Mouse (Mus musculus) v-Abl transformed pro-B cells (cell line): Measurements from ENCODE around the gene Scel.

Experiments
- in situ Hi-C, 2 experiments: fragments of 400-800 bp; cut with MboI; formaldehyde crosslinking; loops; one replicate each; pipeline ENCODE4 v1.15.1; 2025; ENCODE audit not compliant: unreplicated experiment in 2 of 2

Scel gene

GRCm38 (mm10) chr14:103504514-103504913, 8.6 kb upstream of the Scel start:
- in situ Hi-C loops = no loop called here

- in situ Hi-C loops = no loop called here
Observed at GRCm38 (mm10) chr14:103509544-103509943, 3.6 kb upstream of the Scel start.

GRCm38 (mm10) chr14:103513473-103513811, 300 bp downstream of the Scel start:
- in situ Hi-C loops = no loop called here

DNA sequence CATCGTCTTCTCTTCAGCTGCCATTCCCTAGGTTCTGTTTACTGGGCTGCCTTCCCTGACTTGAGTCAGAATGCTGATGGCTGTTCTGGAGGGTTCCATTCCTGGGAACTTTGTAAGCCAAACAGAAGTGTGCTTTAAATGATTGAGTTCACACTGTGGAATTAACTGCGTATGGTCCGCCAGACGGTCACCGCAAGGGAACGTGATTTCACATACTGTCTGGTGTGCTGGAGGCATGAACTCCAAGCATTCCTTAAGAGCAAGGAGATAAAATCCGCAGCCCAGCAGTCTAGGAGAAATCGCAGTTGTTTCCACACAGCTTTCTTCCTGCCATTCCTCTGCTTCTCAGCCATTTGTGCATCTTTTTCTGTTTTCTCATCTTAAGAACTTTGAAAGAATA, 2.3 kb downstream of the Scel start:
- in situ Hi-C loops = no loop called here

DNA sequence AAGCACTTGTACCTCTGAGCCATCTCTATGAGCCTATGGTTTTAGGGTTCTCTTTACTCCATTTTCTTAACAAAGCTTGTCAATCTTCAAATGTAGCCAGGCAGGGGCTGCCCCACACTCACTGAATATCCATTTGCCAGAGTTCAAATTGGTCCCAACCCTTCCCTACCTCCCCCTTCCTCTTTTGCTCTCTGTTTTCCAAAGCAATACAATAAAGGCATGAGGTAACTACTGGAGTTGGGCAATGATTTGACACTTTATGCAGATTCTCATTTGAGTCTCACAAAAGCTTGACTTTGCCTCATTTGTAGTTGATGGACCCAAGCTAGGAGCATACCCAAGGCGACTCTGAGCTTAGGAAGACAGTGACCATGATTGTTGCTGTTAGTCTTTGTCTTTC, 13.1 kb downstream of the Scel start:
- in situ Hi-C loops = loop anchor here (25.0 kb wide), 2 partner anchors 739 to 1589 kb away; no protein-coding TSS in a partner anchor

- in situ Hi-C loops = loop anchor here (10.0 to 25.0 kb wide), 3 partner anchors 735 to 1593 kb away; no protein-coding TSS in a partner anchor
Observed at GRCm38 (mm10) chr14:103529733-103530367, 16.7 kb downstream of the Scel start.

DNA sequence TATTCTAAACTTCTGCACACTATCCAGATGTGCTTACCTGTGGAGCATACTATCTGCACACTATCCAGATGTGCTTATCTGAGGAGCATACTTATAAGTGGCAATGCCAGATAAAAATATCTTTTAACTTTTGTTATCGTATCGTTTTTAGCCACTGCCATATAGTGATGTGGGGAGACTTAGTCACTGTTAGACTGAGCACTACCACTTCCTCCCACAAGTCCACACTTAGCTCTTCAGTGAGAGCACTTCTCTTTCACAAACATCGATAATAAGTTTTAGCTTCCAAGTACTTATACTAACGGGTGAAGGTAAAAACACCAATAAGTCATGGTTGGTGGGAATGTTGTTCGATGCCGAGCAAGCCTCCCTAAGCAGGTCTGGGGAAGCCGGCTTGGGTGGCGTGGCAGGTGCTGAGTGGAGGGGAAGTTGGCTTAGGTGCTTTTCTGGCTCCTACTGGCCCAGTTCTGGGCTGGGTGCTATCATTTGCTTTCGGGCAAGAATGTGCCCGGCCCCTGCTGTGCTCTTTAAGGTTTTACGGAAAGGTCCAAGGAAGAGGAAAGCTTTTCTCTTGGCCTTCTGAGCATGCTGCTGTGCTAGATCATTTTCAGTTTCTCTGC, 18.7 kb downstream of the Scel start:
- in situ Hi-C loops = loop anchor here (10.0 to 25.0 kb wide), 3 partner anchors 737 to 1595 kb away; no protein-coding TSS in a partner anchor

GRCm38 (mm10) chr14:103535511-103536024, 22.4 kb downstream of the Scel start:
- in situ Hi-C loops = loop anchor here (5.0 to 25.0 kb wide), 7 partner anchors 468 to 1598 kb away; no protein-coding TSS in a partner anchor

- in situ Hi-C loops = loop anchor here (5.0 to 25.0 kb wide), 7 partner anchors 469 to 1599 kb away; no protein-coding TSS in a partner anchor
Observed at GRCm38 (mm10) chr14:103536334-103536733, 23.2 kb downstream of the Scel start.

- in situ Hi-C loops = loop anchor here (5.0 to 25.0 kb wide), 7 partner anchors 470 to 1600 kb away; no protein-coding TSS in a partner anchor
Observed at GRCm38 (mm10) chr14:103537355-103538056, 24.4 kb downstream of the Scel start.

DNA sequence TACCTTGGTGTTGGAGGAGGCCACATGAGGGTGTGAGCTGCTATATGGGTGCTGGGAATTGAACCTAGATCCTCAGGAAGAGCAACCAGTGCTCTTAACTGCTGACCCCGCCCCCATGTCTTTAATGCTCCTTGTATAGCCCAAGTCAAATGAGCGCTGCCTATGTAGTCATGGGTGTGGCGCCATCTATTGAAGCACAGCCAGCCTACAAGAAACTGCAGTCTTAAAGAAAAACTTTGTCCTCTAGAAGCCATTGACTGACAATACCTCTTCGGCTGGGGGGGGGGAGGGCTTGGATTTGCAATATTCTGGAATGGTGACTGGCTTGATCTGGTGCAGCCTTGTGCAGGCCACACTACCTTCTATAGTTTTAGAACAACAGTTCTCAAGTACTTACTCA, 26.7 kb downstream of the Scel start:
- in situ Hi-C loops = loop anchor here (5.0 to 25.0 kb wide), 7 partner anchors 472 to 1602 kb away; no protein-coding TSS in a partner anchor

- in situ Hi-C loops = loop anchor here (25.0 kb wide), 2 partner anchors 754 to 1604 kb away; no protein-coding TSS in a partner anchor
Observed at GRCm38 (mm10) chr14:103541679-103542078, 28.5 kb downstream of the Scel start.

- in situ Hi-C loops = loop anchor here (25.0 kb wide), 2 partner anchors 756 to 1606 kb away; no protein-coding TSS in a partner anchor
Observed at GRCm38 (mm10) chr14:103543304-103544079, 30.4 kb downstream of the Scel start.

GRCm38 (mm10) chr14:103545734-103546133, 32.6 kb downstream of the Scel start:
- in situ Hi-C loops = loop anchor here (25.0 kb wide), 2 partner anchors 758 to 1608 kb away; no protein-coding TSS in a partner anchor

GRCm38 (mm10) chr14:103546246-103546645, 33.1 kb downstream of the Scel start:
- in situ Hi-C loops = loop anchor here (25.0 kb wide), 2 partner anchors 759 to 1609 kb away; no protein-coding TSS in a partner anchor

DNA sequence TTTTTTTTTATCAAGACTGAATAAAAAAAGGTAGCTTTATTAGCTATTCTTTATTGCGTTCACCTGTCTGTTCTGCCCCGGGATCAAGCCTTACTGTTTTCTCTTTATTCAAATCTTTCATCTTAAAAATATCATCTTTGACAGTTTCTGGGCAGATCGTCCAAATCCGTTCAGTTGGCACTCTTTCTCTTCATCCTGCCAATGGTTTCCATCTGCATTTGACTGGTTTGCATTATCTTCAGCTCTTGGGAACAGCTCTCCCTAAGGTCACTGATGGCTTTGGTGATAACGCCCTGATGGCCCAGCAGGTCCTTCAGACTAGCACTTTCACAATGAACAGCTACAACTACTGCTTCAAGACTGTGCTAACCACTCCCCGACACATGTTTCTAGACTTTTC, 35.1 kb downstream of the Scel start:
- in situ Hi-C loops = loop anchor here (25.0 kb wide), 2 partner anchors 761 to 1611 kb away; no protein-coding TSS in a partner anchor

DNA sequence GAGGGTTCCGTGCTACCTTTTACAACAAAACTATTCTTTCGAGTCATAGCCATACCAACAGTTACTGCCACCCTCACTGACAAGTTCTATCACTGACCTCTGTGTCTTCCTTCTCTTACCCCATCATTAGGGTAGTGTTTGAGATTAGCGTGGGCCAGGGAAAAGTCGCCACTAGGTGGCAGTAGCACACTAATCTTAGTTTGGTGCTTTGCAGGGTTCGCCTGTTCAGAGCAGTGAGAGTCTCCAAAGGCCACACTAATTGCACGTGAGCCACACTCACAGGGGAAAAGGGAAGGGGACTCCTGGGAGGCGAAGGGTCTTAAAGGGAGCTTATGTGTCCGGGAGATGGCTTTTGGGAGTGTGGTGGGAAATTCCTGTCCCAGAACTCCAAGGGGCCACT, 37.3 kb downstream of the Scel start:
- in situ Hi-C loops = loop anchor here (5.0 to 25.0 kb wide), 6 partner anchors 137 to 1264 kb away; no protein-coding TSS in a partner anchor

- in situ Hi-C loops = loop anchor here (5.0 to 25.0 kb wide), 6 partner anchors 136 to 1264 kb away; no protein-coding TSS in a partner anchor
Observed at GRCm38 (mm10) chr14:103550921-103551320, 37.8 kb downstream of the Scel start.

DNA sequence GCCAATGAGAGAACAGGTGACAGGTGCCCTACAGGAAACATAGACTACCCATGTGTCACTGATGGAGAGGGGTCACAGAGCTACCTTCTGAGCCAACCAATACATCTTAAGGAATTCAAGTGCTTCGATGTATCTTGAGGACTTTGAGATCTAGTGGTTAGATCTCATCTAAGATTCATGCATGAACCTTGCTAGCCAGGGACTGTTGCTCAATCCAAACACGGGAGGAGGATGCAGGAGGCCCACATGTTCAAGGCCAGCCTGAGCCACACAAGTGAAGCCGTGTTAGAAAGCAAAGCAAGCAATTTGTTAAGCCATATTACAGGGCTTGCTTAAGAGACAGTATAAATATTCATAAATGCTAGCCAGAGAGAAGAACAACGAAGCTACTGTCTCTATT, 38.8 kb downstream of the Scel start:
- in situ Hi-C loops = loop anchor here (5.0 to 25.0 kb wide), 6 partner anchors 135 to 1263 kb away; no protein-coding TSS in a partner anchor

DNA sequence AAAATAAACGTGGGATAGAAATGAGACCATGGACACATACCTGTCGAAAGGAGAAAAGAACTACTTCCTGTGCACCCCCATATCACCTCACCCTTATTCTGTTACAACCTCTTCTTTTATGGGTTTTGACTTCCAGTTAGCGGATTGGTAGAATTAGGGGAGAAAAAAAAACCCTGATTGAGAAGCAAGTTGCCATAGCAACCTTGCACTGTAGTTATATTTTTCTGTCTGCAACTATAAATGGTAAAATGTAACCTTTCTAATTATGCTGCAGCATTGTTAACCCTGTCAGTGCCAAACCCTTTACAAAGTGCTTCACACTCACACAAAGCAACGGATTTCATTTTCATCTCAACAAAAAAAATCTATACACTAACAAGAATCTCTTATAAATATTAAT, 39.2 kb downstream of the Scel start:
- in situ Hi-C loops = loop anchor here (5.0 to 25.0 kb wide), 6 partner anchors 135 to 1262 kb away; no protein-coding TSS in a partner anchor
